Mouse (Mus musculus) embryonic fibroblast, embryonic 13.5 days (primary cell): ENCODE data around the gene Ino80e.

ENCODE experiments used
- CTCF ChIP-seq: IDR thresholded peaks from 2 replicates; pipeline ENCODE4 v1.5.1; 2011; ENCODE audit warnings: mild to moderate bottlenecking, control low read depth, low read length, moderate library complexity, borderline replicate concordance; ENCODE audit not compliant: insufficient read depth
- POLR2A ChIP-seq: IDR thresholded peaks from 2 replicates; pipeline ENCODE4 v1.6.1; 2011; ENCODE audit warnings: low read depth, mild to moderate bottlenecking, control low read depth, low read length, moderate library complexity

- TF ChIP-seq POLR2A: no peak
- no peak for TF ChIP-seq CTCF
Measured at GRCm38 (mm10) chr7:126803181-126803580, 59.0 kb downstream of the Ino80e start.
